Mouse (Mus musculus): Measurements from ENCODE around the gene Olfr809. TPM values are rescaled to one million over a fixed set of nuclear protein-coding genes. Genes with fewer than 3 reads are reported as not detected.
A peak's percentile ranks its signal among the peaks of the same experiment; 100 is the strongest.

Olfr809 gene
- not detected for total RNA-seq (2021)
- long read RNA-seq, experiment 1: 0 reads
- long read RNA-seq, experiment 2: 0 reads

DNA sequence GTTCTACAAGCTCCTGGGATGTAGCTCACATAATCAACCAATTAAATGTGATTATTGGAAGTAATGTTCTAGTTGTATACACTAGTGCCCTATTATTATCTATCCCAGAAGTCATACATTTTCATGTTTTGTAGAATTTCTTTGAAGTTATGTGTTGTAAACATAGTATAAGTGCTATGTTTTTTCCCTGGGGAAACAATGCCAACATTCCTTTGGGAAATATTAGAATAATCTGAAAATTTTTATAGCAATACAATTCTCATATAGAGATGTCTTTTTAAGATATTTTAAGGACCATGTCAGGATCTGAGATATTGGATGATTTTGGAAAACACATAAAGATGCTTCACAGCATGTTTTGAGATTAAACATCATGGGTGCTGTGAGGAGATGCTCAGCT lies at the start of gene Olfr809:
Gene Olfr809 (plus strand): TSS at position 301 of the 400 bp plus-strand sequence.
- no peak for DNase-seq (ENCODE audit: low spot score in 2 of 2)

GRCm38 (mm10) chr10:129729275-129729674 lies 45.2 kb upstream of the Olfr809 start, which contains the start of gene Olfr805:
Olfr805 (minus strand) TSS chr10:129729375.
- no peak for DNase-seq (ENCODE audit: low spot score in 2 of 2)

DNA sequence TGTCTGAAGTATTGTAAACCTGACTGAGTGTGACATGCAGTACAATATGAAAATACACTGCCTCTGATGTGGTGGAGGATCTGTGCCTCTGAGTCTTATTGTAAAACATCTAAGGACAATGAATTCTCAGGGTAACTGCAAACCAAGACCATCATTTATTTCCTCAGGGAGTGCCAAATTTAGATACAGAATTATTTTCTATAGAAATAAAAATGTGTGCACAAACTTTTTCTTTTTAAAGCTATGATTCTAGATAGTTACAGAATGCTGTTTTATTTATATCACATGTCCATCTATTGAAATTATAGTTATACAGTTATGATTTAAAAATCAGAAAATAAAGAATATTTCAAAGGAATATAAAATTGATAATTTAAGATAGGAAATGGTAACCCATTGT lies 32.6 kb upstream of the Olfr809 start, which contains the start of gene Olfr806:
Gene Olfr806 (minus strand): TSS at position 101 of the 400 bp plus-strand sequence.
- DNase-seq (ENCODE audit: low spot score in 2 of 2): no peak

DNA sequence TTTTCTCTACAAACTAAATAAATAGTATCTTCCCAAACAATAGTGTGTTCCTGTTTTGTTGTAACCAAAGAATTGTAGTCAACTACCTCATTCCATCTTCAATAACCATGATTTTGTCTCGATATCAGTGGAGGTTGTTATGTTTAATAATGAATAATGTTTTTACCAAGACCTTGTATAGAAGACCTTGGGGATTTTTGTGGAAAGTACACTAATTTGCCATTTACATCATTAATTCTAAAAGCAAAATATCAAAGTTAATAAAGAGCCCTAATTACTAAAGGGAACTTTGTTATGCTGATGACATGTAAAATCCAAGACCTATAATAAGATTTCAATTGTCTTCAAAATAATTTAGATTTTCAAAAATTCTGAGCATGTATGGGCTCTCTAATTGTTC lies 16.7 kb upstream of the Olfr809 start, which contains the start of gene Olfr807:
Gene Olfr807 (minus strand): TSS at position 101 of the 400 bp plus-strand sequence.
- no peak for DNase-seq (ENCODE audit: low spot score in 2 of 2)

DNA sequence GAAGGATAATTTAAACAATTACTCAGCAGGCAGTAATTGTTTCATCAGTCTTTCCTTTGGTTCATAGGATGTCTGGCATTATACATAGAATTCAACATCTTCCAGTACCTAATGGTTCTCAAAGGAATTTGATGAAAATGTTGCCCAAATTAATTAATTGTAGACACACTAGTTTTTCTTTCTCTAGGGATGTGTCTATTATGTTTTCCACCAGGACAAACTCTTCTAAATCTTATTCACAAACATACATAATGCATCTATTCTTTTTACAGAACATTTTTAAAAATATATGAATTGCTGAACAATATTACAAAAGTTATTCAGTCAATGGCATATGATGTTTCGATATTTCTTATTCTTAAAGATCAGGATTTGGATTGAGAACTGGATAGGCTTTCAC lies 9.3 kb upstream of the Olfr809 start, which contains the start of gene Olfr808:
Gene Olfr808 (plus strand): TSS at position 301 of the 400 bp plus-strand sequence.
- no peak for DNase-seq (ENCODE audit: low spot score in 2 of 2)

GRCm38 (mm10) chr10:129778123-129778522 lies 3.7 kb downstream of the Olfr809 start:
- DNase-seq (ENCODE audit: low spot score in 2 of 2): peak in 1 of 2 experiments; percentile 43

DNA sequence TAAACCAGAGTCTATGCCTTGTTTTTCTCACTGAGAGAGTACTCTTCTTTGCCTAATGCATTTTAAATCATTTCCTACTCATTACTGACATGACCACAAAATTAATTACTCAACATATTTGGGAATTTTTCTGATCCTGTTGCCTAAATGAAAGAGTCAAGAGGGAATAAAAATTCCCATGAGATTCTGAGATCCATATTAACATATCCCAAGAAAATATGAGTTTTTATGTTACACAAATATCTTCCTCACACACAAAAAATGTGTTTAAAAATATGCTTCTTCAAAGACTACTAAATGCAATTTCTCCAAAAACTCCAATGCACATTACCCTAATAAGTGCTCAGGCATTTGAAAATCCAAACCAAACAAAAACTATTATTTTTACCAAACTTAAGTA lies 20.4 kb downstream of the Olfr809 start, which contains the start of gene Olfr810:
Gene Olfr810 (minus strand): TSS at position 101 of the 400 bp plus-strand sequence.
- DNase-seq (ENCODE audit: low spot score in 2 of 2): no peak

GRCm38 (mm10) chr10:129804296-129804695 lies 29.9 kb downstream of the Olfr809 start, which contains the start of gene Olfr811:
Olfr811 (minus strand) TSS chr10:129804396.
- DNase-seq (ENCODE audit: low spot score in 2 of 2): no peak

Small RNA genes lying within 50 kb of the gene (microRNA-seq; reads per million reads assigned to microRNA genes)
- not detected for gene Gm24485

Other genes starting within 250 kb of the Olfr809 start
- not detected for gene Olfr792, start 235.5 kb upstream of the Olfr809 start, total RNA-seq (2021)
- not detected for gene Olfr794, start 207.0 kb upstream of the Olfr809 start, total RNA-seq (2021)
- gene Olfr796, start 162.1 kb upstream of the Olfr809 start, total RNA-seq (2021): not detected
- not detected for gene Olfr798, start 146.7 kb upstream of the Olfr809 start, total RNA-seq (2021)
- not detected for gene Olfr799, start 137.2 kb upstream of the Olfr809 start, total RNA-seq (2021)
- not detected for gene Olfr800, start 116.9 kb upstream of the Olfr809 start, total RNA-seq (2021)
- gene Olfr801, start 100.8 kb upstream of the Olfr809 start, total RNA-seq (2021): not detected
- not detected for gene Olfr802, start 86.5 kb upstream of the Olfr809 start, total RNA-seq (2021)
- gene Olfr803, start 80.4 kb upstream of the Olfr809 start, total RNA-seq (2021): not detected
- gene Olfr804, start 71.4 kb upstream of the Olfr809 start, total RNA-seq (2021): not detected
- not detected for gene Olfr805, start 45.3 kb upstream of the Olfr809 start, total RNA-seq (2021)
- not detected for gene Olfr806, start 32.7 kb upstream of the Olfr809 start, total RNA-seq (2021)
- gene Olfr807, start 16.8 kb upstream of the Olfr809 start, total RNA-seq (2021): not detected
- gene Olfr808, start 9.2 kb upstream of the Olfr809 start, total RNA-seq (2021): not detected
- gene Olfr810, start 20.3 kb downstream of the Olfr809 start, total RNA-seq (2021): not detected
- gene Olfr811, start 29.8 kb downstream of the Olfr809 start, total RNA-seq (2021): not detected
- gene Olfr812, start 71.5 kb downstream of the Olfr809 start, total RNA-seq (2021): not detected
- not detected for gene Olfr813, start 80.7 kb downstream of the Olfr809 start, total RNA-seq (2021)
- gene Olfr814, start 105.2 kb downstream of the Olfr809 start, total RNA-seq (2021): not detected
- gene Olfr815, start 131.2 kb downstream of the Olfr809 start, total RNA-seq (2021): not detected
- not detected for gene Olfr816, start 141.0 kb downstream of the Olfr809 start, total RNA-seq (2021)
- not detected for gene Olfr818, start 174.5 kb downstream of the Olfr809 start, total RNA-seq (2021)
- not detected for gene Olfr819, start 192.6 kb downstream of the Olfr809 start, total RNA-seq (2021)
- not detected for gene Olfr247, start 201.5 kb downstream of the Olfr809 start, total RNA-seq (2021)
- gene Gm10310, start 210.4 kb downstream of the Olfr809 start, total RNA-seq (2021): not detected
- gene Olfr820, start 238.0 kb downstream of the Olfr809 start, total RNA-seq (2021): not detected

Data from gastrocnemius, postnatal 4 days (tissue).